Mouse (Mus musculus) induced T-regulatory cell, adult 2 months (primary cell): ENCODE results near the gene Adap1.

Source experiments
- DNase-seq: peaks from one replicate; pipeline ENCODE4 v3.0.0-alpha.2; 2012; ENCODE audit warnings: low read depth

Gene Adap1

GRCm38 (mm10) chr5:139251736-139252080 lies 73.7 kb downstream of the Adap1 start:
- no peak for DNase-seq

- no peak for DNase-seq
Observed at GRCm38 (mm10) chr5:139251279-139251678, 74.1 kb downstream of the Adap1 start.

- no peak for DNase-seq
Observed at GRCm38 (mm10) chr5:139248846-139249245, 76.6 kb downstream of the Adap1 start.

- DNase-seq: no peak
Observed at GRCm38 (mm10) chr5:139247767-139248166, 77.7 kb downstream of the Adap1 start.

GRCm38 (mm10) chr5:139243384-139243783 lies 82.0 kb downstream of the Adap1 start:
- no peak for DNase-seq

- DNase-seq: no peak
Observed at GRCm38 (mm10) chr5:139241022-139241761, 84.2 kb downstream of the Adap1 start.

- no peak for DNase-seq
Observed at GRCm38 (mm10) chr5:139237436-139237835, 88.0 kb downstream of the Adap1 start.

- DNase-seq: no peak
Observed at GRCm38 (mm10) chr5:139234423-139234822, 91.0 kb downstream of the Adap1 start.

GRCm38 (mm10) chr5:139232083-139232482 lies 93.3 kb downstream of the Adap1 start:
- DNase-seq: no peak

GRCm38 (mm10) chr5:139229716-139230115 lies 95.7 kb downstream of the Adap1 start:
- DNase-seq: no peak

- DNase-seq: no peak
Observed at GRCm38 (mm10) chr5:139228318-139228717, 97.1 kb downstream of the Adap1 start.

GRCm38 (mm10) chr5:139227645-139228044 lies 97.8 kb downstream of the Adap1 start:
- DNase-seq: no peak

- DNase-seq: no peak
Observed at GRCm38 (mm10) chr5:139227236-139227635, 98.2 kb downstream of the Adap1 start.

- no peak for DNase-seq
Observed at GRCm38 (mm10) chr5:139223331-139223730, 102.1 kb downstream of the Adap1 start.
